Mouse (Mus musculus): ENCODE measurements at regions not wholly inside any gene's neighbourhood (a gene's known extent, or its start where the extent isn't known, plus 50 kb on each side); places are given as distances from the start of the nearest gene placed in this dataset.
"Not testable (repeated sequence)": the region's sequence is repeated elsewhere in the genome, so short reads cannot be mapped to it uniquely, and the experiment has no call there.

GRCm38 (mm10) chr16:84644446-84644845 lies 91.1 kb downstream of the Mrpl39 start:
- DNase-seq; ATAC-seq (ENCODE audit: low read depth); H3K4me3 ChIP-seq (replicated peaks); H3K27ac ChIP-seq; H3K36me3 ChIP-seq; H3K4me2 ChIP-seq; H3K4me1 ChIP-seq (replicated peaks); H3K9me3 ChIP-seq (replicated peaks); H3K27me3 ChIP-seq; H3K9ac ChIP-seq: not testable (repeated sequence)
- 58% methylated on average over 1 of the region's 1 CpGs for WGBS (ENCODE audit: insufficient replicate concordance)

GRCm38 (mm10) chr16:84646172-84646684 lies 89.3 kb downstream of the Mrpl39 start:
- H3K4me3 ChIP-seq (replicated peaks), result no peak overlapping the region
- no peak overlapping the region for H3K4me2 ChIP-seq
- no peaks in the 10 kb centered on the region for H3K27me3 ChIP-seq
- no peaks in the 10 kb centered on the region for H3K4me1 ChIP-seq (replicated peaks)
- 59% methylated on average over 8 of the region's 8 CpGs for WGBS (ENCODE audit: insufficient replicate concordance)
- no peak overlapping the region for H3K9ac ChIP-seq
- no peak for ATAC-seq (ENCODE audit: low read depth)
- H3K9me3 ChIP-seq (replicated peaks), result no peaks in the 10 kb centered on the region
- no peak for DNase-seq
- no peaks in the 10 kb centered on the region for H3K36me3 ChIP-seq
- no peak overlapping the region for H3K27ac ChIP-seq

- H3K9me3 ChIP-seq (replicated peaks), result no peaks in the 10 kb centered on the region
- H3K9ac ChIP-seq, result no peak overlapping the region
- 37% methylated on average over 1 of the region's 1 CpGs for WGBS (ENCODE audit: insufficient replicate concordance)
- no peaks in the 10 kb centered on the region for H3K27me3 ChIP-seq
- no peaks in the 10 kb centered on the region for H3K36me3 ChIP-seq
- DNase-seq (no peak), ATAC-seq (ENCODE audit: low read depth) (no peak)
- no peaks in the 10 kb centered on the region for H3K4me1 ChIP-seq (replicated peaks)
- H3K27ac ChIP-seq, result no peak overlapping the region
- no peak overlapping the region for H3K4me3 ChIP-seq (replicated peaks)
- H3K4me2 ChIP-seq, result no peak overlapping the region
These were observed 84.9 kb downstream of the Mrpl39 start for GRCm38 (mm10) chr16:84650646-84651045.

- 68% methylated on average over 1 of the region's 1 CpGs for WGBS (ENCODE audit: insufficient replicate concordance)
- DNase-seq (no peak), ATAC-seq (ENCODE audit: low read depth) (no peak)
- Histone ChIP-seq H3K9me3 (replicated peaks) (no peaks in the 10 kb centered on the region), H3K4me3 (replicated peaks) (no peak overlapping the region), H3K4me2 (no peak overlapping the region), H3K36me3 (no peaks in the 10 kb centered on the region), H3K9ac (no peak overlapping the region), H3K27ac (no peak overlapping the region), H3K27me3 (no peaks in the 10 kb centered on the region), H3K4me1 (replicated peaks) (no peaks in the 10 kb centered on the region)
These were observed 81.7 kb downstream of the Mrpl39 start for GRCm38 (mm10) chr16:84653873-84654272.

GRCm38 (mm10) chr16:84661879-84662278 lies 73.7 kb downstream of the Mrpl39 start:
- DNase-seq (no peak), ATAC-seq (ENCODE audit: low read depth) (no peak)
- no peak overlapping the region for H3K9ac ChIP-seq
- H3K27me3 ChIP-seq, result no peaks in the 10 kb centered on the region
- H3K4me3 ChIP-seq (replicated peaks), result no peak overlapping the region
- H3K27ac ChIP-seq, result no peak overlapping the region
- H3K9me3 ChIP-seq (replicated peaks), result no peaks in the 10 kb centered on the region
- no peaks in the 10 kb centered on the region for H3K4me1 ChIP-seq (replicated peaks)
- no peak overlapping the region for H3K4me2 ChIP-seq
- 56% methylated on average over 3 of the region's 3 CpGs for WGBS (ENCODE audit: insufficient replicate concordance)
- H3K36me3 ChIP-seq, result no peaks in the 10 kb centered on the region

GRCm38 (mm10) chr16:84663581-84663980 lies 72.0 kb downstream of the Mrpl39 start:
- Histone ChIP-seq H3K4me1 (replicated peaks) (no peaks in the 10 kb centered on the region), H3K27me3 (no peaks in the 10 kb centered on the region), H3K9me3 (replicated peaks) (no peaks in the 10 kb centered on the region), H3K4me3 (replicated peaks) (no peak overlapping the region), H3K27ac (no peak overlapping the region), H3K36me3 (no peaks in the 10 kb centered on the region), H3K9ac (no peak overlapping the region), H3K4me2 (no peak overlapping the region)
- no peak for DNase-seq
- WGBS (ENCODE audit: insufficient replicate concordance), result 56% methylated on average over 4 of the region's 4 CpGs
- no peak for ATAC-seq (ENCODE audit: low read depth)

Data from liver, embryonic 13.5 days (tissue).